Mouse (Mus musculus): ENCODE data around the gene Gm28038. TPM values are rescaled to one million over a fixed set of nuclear protein-coding genes. Genes with fewer than 3 reads are reported as not detected.

The Gm28038 gene
- total and polyA plus RNA-seq, 3 experiments = not detected

GRCm38 (mm10) chr2:30236426-30237198 lies 44.2 kb upstream of the Gm28038 start:
- H3K9me3 ChIP-seq (replicated peaks; ENCODE audit: insufficient read depth, low read length) = no peaks in the 10 kb centered on the region
- DNase-seq (ENCODE audit: low read depth, low spot score) = peak; percentile 51
- TF ChIP-seq GATA1 (IDR thresholded peaks at IDR 0.05; ENCODE audit: low read depth, low read length) (no peak), TBP (IDR thresholded peaks at IDR 0.05; ENCODE audit: low read depth, low read length) (peak; percentile 34; the same call in 1 of the 2 replicates)
- H3K36me3 ChIP-seq (ENCODE audit: control insufficient read depth in 1 of 2, insufficient read depth in 2 of 2, low read length in 2 of 2) = peaks cover 0 to 11% of the 10 kb centered on the region in 2 experiments; a peak in 2 of 4 replicates
- peak overlapping the region; percentile 69 for H3K27ac ChIP-seq (ENCODE audit: control insufficient read depth, low read depth, low read length)
- H3K9ac ChIP-seq (ENCODE audit: control insufficient read depth, low read depth, low read length, poor library complexity, severe bottlenecking) = peak overlapping the region; percentile 87
- peak overlapping the region; percentile 83 to 90 for H3K4me3 ChIP-seq (ENCODE audit: control insufficient read depth in 1 of 2, insufficient read depth in 1 of 2, low read depth in 2 of 2, low read length in 2 of 2)
- peaks cover 9 to 20% of the 10 kb centered on the region in 2 experiments for H3K4me1 ChIP-seq (ENCODE audit: control insufficient read depth in 1 of 2, insufficient read depth in 2 of 2, low read length in 2 of 2)
- H3K27me3 ChIP-seq (ENCODE audit: control insufficient read depth in 1 of 2, insufficient read depth in 2 of 2, low read length in 2 of 2) = no peaks in the 10 kb centered on the region
- peaks cover 17% of the 10 kb centered on the region for H3K79me2 ChIP-seq (ENCODE audit: control insufficient read depth, insufficient read depth, low read length, poor library complexity)

- H3K79me2 ChIP-seq (ENCODE audit: control insufficient read depth, insufficient read depth, low read length, poor library complexity) = peaks cover 17% of the 10 kb centered on the region
- H3K27me3 ChIP-seq (ENCODE audit: control insufficient read depth in 1 of 2, insufficient read depth in 2 of 2, low read length in 2 of 2) = no peaks in the 10 kb centered on the region
- peaks cover 9 to 20% of the 10 kb centered on the region in 2 experiments for H3K4me1 ChIP-seq (ENCODE audit: control insufficient read depth in 1 of 2, insufficient read depth in 2 of 2, low read length in 2 of 2)
- peak; percentile 99 for DNase-seq (ENCODE audit: low read depth, low spot score)
- peak within 1 kb of the TSS; percentile 69 for H3K27ac ChIP-seq (ENCODE audit: control insufficient read depth, low read depth, low read length)
- H3K9ac ChIP-seq (ENCODE audit: control insufficient read depth, low read depth, low read length, poor library complexity, severe bottlenecking) = peak within 1 kb of the TSS; percentile 93
- H3K36me3 ChIP-seq (ENCODE audit: control insufficient read depth in 1 of 2, insufficient read depth in 2 of 2, low read length in 2 of 2) = peaks cover 2 to 11% of the 10 kb centered on the region in 2 experiments; a peak in 3 of 4 replicates
- H3K9me3 ChIP-seq (replicated peaks; ENCODE audit: insufficient read depth, low read length) = no peaks in the 10 kb centered on the region
- peak within 1 kb of the TSS; percentile 83 to 97 for H3K4me3 ChIP-seq (ENCODE audit: control insufficient read depth in 1 of 2, insufficient read depth in 1 of 2, low read depth in 2 of 2, low read length in 2 of 2)
- TF ChIP-seq MYB (IDR thresholded peaks at IDR 0.05; ENCODE audit: low read depth, low read length) (0 out of 2 replicates have a peak, but pooled peaks have one; percentile 44), CTCF (IDR thresholded peaks at IDR 0.05 in 2 of 3, conservative IDR thresholded peaks at IDR 0.05 in 1 of 3; ENCODE audit: control insufficient read depth in 1 of 3, insufficient read depth in 1 of 3, low read depth in 2 of 3, low read length in 3 of 3, poor library complexity in 1 of 3, severe bottlenecking in 1 of 3) (peak in 2 of 3 experiments; percentile 16 to 39; a peak in 4 of 6 replicates), MYC (IDR thresholded peaks at IDR 0.05; ENCODE audit: low read depth, low read length) (peak; percentile 94), MAX (IDR thresholded peaks at IDR 0.05; ENCODE audit: low read length) (peak; percentile 97), ZMIZ1 (IDR thresholded peaks at IDR 0.05; ENCODE audit: low read depth, low read length) (no peak; the same call in none of the 2 replicates), NELFE (IDR thresholded peaks at IDR 0.05; ENCODE audit: low read depth, low read length) (peak; percentile 81), TBP (IDR thresholded peaks at IDR 0.05; ENCODE audit: low read depth, low read length) (peak; percentile 51; the same call in 1 of the 2 replicates), POLR2A (IDR thresholded peaks at IDR 0.05; ENCODE audit: control insufficient read depth in 1 of 2, insufficient read depth in 1 of 2, low read depth in 1 of 2, low read length in 2 of 2, poor library complexity in 1 of 2) (peak; percentile 80), TCF12 (IDR thresholded peaks at IDR 0.05; ENCODE audit: low read depth, low read length) (peak; percentile 71; the same call in 1 of the 2 replicates), POLR2AphosphoS2 (IDR thresholded peaks at IDR 0.05; ENCODE audit: low read length) (peak; percentile 68; the same call in 1 of the 2 replicates), CHD1 (IDR thresholded peaks at IDR 0.05; ENCODE audit: low read depth, low read length) (no peak), ZC3H11A (IDR thresholded peaks at IDR 0.05; ENCODE audit: low read depth, low read length) (no peak), SIN3A (IDR thresholded peaks at IDR 0.05; ENCODE audit: low read length) (peak; percentile 100), GABPA (IDR thresholded peaks at IDR 0.05; ENCODE audit: low read depth, low read length) (0 out of 2 replicates have a peak, but pooled peaks have one; percentile 45), USF2 (IDR thresholded peaks at IDR 0.05; ENCODE audit: borderline replicate concordance in 1 of 2, insufficient read depth in 1 of 2, low read depth in 1 of 2, low read length in 2 of 2) (peak in 1 of 2 experiments; percentile 71; a peak in 2 of 4 replicates), EP300 (IDR thresholded peaks at IDR 0.05; ENCODE audit: low read depth in 1 of 2, low read length in 2 of 2) (no peak; a peak in 1 of 4 replicates), MAZ (IDR thresholded peaks at IDR 0.05; ENCODE audit: low read depth, low read length) (peak; percentile 88), MXI1 (IDR thresholded peaks at IDR 0.05; ENCODE audit: low read depth, low read length) (peak; percentile 95), HCFC1 (IDR thresholded peaks at IDR 0.05; ENCODE audit: low read depth, low read length) (peak; percentile 96), NRF1 (IDR thresholded peaks at IDR 0.05; ENCODE audit: insufficient read depth, low read depth, low read length, poor library complexity, severe bottlenecking) (peak; percentile 62), POLR2AphosphoS5 (IDR thresholded peaks at IDR 0.05; ENCODE audit: borderline replicate concordance, low read depth, low read length) (no peak), KAT2A (conservative IDR thresholded peaks at IDR 0.05; ENCODE audit: low read depth, low read length) (peak; percentile 87), MAFK (IDR thresholded peaks at IDR 0.05; ENCODE audit: borderline replicate concordance, low read depth, low read length) (no peak), BHLHE40 (IDR thresholded peaks at IDR 0.05; ENCODE audit: borderline replicate concordance, low read depth, low read length) (peak; percentile 45; the same call in 1 of the 2 replicates), USF1 (IDR thresholded peaks at IDR 0.05; ENCODE audit: low read depth, low read length) (peak; percentile 97), ELF1 (IDR thresholded peaks at IDR 0.05; ENCODE audit: low read depth, low read length) (peak; percentile 98), SMC3 (IDR thresholded peaks at IDR 0.05; ENCODE audit: low read depth, low read length) (no peak)
These were observed 43.5 kb upstream of the Gm28038 start, which contains the start of gene Lrrc8a for GRCm38 (mm10) chr2:30237199-30237880. Gene Lrrc8a, plus strand, starts transcription at chr2:30237715.

Data from MEL (cell line).